Mouse (Mus musculus) brain, embryonic 14.5 days (tissue): ENCODE data around the gene Stard9.

Experiments
- CTCF ChIP-seq: fragments of 200-500 bp; IDR thresholded peaks from 2 replicates; pipeline ENCODE4 v1.5.1; 2012; ENCODE audit warnings: inconsistent platforms, mild to moderate bottlenecking, moderate library complexity, borderline replicate concordance; ENCODE audit not compliant: insufficient read depth, insufficient read length; ENCODE audit errors: extremely low read depth
- POLR2A ChIP-seq: fragments of 200-500 bp; IDR thresholded peaks from 2 replicates; pipeline ENCODE4 v1.6.1; 2012; ENCODE audit warnings: mild to moderate bottlenecking, inconsistent platforms, borderline replicate concordance; ENCODE audit not compliant: poor library complexity, insufficient read depth, insufficient read length, severe bottlenecking; ENCODE audit errors: extremely low read depth

- no peak for TF ChIP-seq CTCF
- TF ChIP-seq POLR2A: no peak
Measured at GRCm38 (mm10) chr2:120643836-120644235, 14.9 kb downstream of the Stard9 start.
